Mouse (Mus musculus) left cerebral cortex, postnatal 10 days (tissue): ENCODE measurements around the gene Ccdc8. TPM values are rescaled to one million over a fixed set of nuclear protein-coding genes. Genes with fewer than 3 reads are reported as not detected.
"Not testable (repeated sequence)": the region's sequence is repeated elsewhere in the genome, so short reads cannot be mapped to it uniquely, and the experiment has no call there.

Experiments used
- DNase-seq, 2 experiments: peaks; one replicate each; pipeline ENCODE4 v3.0.0; 2021 to 2022; ENCODE audit warnings: low spot score in 2 of 2, mixed read lengths in 1 of 2; ENCODE audit errors: extremely low spot score in 1 of 2
- intact Hi-C: fragments of 180-260 bp; cut with DNase I; formaldehyde crosslinking; loops from one replicate; pipeline ENCODE4 v1.15.1; 2025
- total RNA-seq, 2 experiments: library from RNA; stranded (reverse); gene quantifications; 2 replicates each; pipeline ENCODE4 v1.2.3; 2021

Ccdc8 gene
- total RNA-seq: 1 to 10 TPM; 3.0 to 3.3 TPM

DNA sequence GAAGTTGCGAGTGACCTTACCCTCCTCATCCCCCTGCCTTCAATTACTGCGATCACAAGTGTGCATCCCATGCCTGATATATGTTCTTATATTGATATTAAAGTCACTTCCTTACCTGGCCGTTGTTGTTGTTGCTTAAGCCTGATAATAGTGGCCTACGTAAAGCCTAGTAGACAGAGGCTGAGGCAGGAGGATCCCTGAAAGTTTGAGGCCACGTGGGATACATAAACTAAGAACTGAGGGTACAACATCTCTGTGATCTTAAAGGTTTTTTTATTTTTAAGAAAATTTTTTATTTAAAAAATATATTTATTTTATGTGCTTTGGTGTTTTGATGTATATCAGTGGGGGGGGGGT, at the start of gene Ccdc8:
Gene Ccdc8, plus strand, starts transcription at position 258 of the 357 bp plus-strand sequence.
- no peak for DNase-seq
- intact Hi-C loops: no loop called here

DNA sequence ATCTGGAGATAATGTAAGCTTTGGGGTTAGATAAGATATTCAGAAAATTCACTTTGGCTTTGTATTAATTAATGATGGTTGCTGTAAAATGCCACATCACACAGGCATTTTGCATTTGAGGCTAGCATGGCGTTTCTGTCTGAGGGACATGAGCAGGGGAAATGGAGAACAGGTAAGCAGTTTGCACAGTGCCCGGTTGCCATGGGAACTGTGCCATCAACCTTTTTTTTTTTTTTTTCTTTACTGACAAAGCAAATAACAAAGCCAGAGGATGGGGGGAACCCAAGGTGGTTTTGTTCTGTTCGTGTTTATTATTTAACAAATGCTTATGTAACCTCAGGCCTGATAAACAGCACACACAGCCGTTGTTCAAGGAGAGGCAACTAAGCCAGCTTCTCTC, 49.6 kb upstream of the Ccdc8 start:
- intact Hi-C loops: no loop called here

DNA sequence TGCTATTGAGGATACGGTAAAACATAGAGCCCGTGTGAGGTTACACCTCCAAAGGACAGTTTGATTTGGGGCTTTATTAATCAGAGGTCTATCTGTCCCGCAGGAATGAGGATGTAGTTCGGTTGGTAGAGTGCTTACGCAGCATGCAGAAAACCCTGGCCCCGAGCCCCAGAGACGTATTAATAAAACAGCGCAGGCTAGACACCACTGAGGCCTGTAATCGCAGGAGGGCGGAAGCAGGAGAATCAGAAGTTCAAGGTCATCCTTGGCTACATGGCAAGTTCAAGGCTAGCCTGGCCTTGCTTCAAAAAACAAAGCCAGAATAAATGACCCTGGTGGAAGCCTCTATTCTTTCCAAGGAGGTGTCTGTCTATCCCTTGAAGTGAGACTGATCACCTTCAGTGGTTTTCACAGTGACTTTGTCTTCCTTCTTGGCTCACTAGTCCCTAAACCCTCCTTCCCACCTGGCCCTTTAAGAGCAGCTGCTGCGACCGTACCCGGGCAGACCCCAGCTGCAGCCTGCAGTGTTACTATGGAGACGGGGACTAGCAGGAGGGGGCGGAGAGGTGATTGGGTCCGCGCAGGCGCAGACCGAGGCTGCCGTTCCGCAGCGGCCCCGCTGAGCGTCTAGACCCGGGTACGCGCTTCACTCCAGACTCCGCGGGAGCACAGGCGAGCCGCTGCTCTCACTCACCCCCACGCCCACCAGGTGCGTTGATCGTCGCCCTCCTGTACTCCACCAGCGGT, 48.3 kb upstream of the Ccdc8 start, which contains the start of gene Pnmal2:
Gene Pnmal2, plus strand, starts transcription at position 622 of the 747 bp plus-strand sequence.
- intact Hi-C loops: no loop called here
- peak; percentile 91 to 93 for DNase-seq

More for the DNA sequence above, 49.6 kb upstream of the Ccdc8 start:
- no peak for DNase-seq

DNA sequence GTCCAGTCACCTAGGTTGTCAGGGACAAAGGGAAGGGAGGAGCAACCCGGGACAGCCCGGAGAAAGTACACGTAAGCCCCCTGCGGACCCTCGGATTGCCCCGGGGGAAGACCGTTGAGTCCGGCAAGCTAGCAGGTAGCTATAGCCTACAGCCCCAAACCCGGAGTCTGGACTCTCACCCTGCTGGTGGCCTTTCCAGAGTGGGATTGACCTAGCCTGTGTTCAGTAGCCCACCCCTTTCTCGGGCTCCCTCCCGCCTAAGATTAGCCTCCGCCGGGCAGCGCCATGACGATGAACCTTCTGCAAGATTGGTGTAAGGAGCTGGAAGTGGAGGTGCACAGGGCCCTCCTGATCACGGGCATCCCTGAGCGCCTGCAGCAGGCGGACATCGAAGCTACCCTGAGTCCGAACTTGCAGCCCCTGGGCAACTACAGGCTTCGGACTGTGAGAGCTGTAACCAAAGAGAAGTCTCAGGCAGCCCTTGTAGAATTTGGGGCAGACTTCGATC, 47.6 kb upstream of the Ccdc8 start:
- intact Hi-C loops: no loop called here

DNA sequence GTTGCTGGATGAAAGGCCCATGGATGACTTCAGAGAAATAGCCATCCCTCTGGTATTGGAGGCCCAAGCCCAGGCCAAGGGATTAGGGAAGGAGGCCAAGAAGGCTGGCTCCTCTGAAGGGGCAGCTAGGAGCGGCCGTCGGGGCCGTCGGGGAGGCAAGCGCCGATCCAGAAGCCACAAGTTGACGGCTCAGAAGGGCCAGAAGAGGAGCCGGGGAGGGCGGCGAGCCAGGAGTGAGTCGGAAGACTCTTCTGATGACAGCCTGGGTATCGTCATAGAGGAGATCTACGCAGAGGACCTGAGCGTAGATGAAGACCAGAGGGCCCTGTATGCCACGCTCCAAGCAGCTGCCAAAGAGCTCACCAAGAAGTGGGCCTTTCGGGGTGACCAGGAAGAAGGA, 47.1 kb upstream of the Ccdc8 start:
- intact Hi-C loops: no loop called here
- DNase-seq: peak in 1 of 2 experiments; percentile 59

More for the DNA sequence above, 47.6 kb upstream of the Ccdc8 start:
- DNase-seq: peak in 1 of 2 experiments; percentile 47

DNA sequence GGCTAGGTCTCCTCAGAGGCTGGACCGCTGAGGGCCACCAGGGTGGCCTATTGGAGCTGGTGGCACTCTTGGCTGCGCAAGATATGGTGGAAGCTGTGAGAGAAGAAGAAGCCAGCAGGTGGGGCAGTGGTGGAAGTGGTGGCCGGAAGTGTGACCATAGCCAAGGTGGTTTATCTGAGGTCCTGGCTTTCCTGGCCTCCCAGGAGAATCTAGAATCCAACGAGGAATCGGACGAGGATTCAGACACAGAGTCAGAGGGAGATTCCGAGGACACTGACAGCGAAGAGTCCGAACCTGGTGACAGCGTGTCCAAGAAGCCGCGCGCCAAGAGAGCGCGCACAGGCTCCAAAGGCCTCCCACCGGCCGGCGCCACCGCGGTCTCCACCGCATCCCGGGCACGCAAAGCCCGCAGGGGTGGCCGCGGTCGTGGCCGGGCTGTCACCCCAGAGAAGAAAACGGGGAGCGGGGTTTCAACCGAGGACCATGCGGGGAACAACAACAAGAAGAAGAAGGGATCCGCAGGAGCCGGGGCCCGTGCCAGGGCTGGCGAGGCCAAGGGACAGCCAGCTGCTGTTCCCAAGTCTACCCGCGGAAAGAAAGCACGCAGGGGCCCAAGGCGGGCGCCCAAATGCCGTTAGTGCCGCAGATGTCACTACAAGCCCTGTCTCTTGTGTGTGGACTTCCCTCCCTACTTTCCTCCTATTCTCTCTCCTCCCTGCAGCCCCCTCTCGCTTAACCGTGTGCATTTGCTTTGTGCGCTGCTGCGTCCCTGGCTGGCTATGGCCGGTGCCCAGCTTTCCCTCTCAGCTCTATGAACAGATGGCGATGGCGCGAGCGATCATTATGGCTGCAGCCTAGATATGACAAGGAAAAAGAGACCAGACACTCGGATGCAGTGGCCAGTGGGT, 45.8 kb upstream of the Ccdc8 start:
- DNase-seq: peak in 1 of 2 experiments; percentile 61
- intact Hi-C loops: no loop called here

DNA sequence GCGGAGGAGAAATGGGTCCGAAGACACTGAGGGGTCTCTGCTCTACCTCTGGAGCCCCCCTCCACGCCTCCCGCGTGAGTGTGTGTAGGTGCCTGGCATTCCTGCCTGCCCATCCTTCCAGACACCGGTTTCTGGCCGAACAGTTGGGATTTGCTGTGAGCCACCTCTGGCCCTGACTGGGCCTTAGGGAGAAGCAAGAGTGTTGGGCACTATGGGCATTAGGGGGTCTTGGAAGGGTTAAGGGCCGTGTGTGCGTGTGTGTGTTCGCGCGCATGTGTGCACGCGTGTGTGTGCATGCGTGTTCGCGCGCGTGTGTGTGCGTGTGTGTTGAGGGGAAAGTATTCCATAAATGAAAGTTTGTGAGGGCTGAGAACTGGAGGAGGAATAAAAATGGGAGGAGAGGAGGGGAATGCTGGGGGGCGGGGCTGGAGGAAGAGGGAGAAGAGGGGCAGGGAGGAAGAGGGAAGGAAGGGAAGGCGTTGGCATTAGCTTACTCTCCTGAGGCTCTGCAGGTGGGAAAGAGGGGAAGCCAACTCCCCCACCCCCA, 45.1 kb upstream of the Ccdc8 start:
- peak in 1 of 2 experiments; percentile 67 for DNase-seq
- intact Hi-C loops: no loop called here

DNA sequence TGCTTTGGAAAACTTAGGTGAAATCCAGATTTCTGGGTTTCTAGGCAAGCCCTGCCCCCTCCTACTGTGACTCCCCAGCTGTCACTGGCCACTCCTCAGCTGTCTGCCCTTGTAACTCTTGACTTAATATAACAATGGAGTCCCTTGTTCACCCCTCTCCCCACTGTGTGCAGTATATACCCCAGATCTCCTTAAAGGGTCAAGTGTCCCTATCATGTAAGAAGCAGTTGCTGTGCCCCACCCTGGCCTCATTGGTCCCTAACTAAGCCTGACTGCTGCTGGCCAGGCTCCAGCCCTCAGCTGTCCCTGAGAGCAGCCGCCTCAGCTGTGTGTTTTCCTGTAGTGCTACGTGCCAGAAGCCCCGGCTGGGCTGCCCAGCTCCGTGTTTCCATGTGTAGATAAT, 44.5 kb upstream of the Ccdc8 start:
- DNase-seq: peak in 1 of 2 experiments; percentile 73
- intact Hi-C loops: no loop called here

DNA sequence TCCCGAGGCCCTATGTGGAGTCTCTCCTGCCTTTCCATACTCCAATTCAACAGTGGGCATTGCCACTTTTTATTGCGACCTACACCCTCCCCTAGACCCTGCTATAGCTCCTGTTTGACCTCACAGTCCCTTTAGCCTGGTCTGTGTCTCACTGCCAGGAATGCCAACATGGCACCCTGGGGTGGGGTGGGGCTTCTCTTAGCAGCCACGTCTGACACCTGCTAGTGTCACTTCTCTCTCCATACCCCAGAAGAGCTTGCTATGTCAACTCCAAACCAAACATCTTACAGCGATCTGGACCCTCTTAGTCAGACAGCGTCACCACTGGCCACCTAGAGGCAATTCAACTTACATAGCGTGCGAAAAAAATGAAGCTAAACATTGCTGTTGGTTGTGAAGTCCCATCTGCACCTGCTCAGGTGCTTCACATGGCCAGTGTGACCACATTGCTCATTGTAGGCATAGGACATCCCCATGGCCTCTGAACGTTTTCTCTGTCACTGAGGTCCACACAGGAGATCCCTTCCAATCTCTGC, 43.5 kb upstream of the Ccdc8 start:
- intact Hi-C loops: no loop called here

DNA sequence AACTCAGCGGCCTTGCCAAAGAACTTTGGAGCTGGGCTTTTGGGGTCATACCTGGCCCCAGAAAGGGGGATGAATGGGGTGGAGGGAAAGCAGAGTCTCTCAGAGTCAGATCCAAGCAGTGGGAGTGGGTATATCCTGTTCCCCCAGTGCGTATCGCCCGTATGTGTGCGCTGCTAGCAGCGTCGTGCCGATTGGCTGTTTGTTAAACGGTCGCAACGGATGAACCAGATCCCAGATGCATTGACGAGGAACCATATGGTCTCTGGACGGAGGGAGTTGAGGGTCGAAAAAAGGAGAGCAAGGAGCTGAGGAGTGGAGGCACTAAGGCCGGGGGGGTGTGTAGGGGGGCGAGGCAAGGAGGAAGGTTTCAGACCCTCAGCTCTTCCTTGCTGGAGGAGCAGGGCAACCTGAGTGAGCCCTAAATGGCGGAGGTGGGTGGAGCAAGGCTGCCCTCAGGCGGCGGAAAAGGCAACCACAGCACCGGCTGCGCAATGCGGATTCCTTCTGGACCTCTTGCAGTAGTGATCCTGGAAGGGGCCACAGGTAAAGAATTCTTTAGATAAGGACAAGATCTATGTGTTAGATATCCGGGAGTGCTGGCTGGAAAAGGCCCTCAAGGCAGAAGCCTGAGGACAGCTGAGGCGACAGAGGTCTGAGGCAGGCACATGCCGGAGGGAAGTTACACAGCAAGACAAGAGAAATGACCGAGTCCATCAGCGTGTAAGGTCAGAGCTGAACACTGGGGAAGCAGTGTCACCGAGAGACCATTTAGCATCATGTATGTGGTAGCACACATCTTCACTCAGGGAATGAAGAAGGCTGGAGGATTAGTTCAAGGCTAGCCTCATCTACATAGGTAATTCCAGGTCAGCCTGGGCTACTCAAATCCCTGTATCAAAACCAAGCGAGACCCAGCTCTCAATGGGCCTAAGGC, 42.3 kb upstream of the Ccdc8 start:
- DNase-seq: peak; percentile 81 to 83
- intact Hi-C loops: loop anchor here (1.0 to 5.0 kb wide), 3 partner anchors 18 to 112 kb away; partner anchors contain the start of gene Hif3a

More for the DNA sequence above, 43.5 kb upstream of the Ccdc8 start:
- DNase-seq: no peak

DNA sequence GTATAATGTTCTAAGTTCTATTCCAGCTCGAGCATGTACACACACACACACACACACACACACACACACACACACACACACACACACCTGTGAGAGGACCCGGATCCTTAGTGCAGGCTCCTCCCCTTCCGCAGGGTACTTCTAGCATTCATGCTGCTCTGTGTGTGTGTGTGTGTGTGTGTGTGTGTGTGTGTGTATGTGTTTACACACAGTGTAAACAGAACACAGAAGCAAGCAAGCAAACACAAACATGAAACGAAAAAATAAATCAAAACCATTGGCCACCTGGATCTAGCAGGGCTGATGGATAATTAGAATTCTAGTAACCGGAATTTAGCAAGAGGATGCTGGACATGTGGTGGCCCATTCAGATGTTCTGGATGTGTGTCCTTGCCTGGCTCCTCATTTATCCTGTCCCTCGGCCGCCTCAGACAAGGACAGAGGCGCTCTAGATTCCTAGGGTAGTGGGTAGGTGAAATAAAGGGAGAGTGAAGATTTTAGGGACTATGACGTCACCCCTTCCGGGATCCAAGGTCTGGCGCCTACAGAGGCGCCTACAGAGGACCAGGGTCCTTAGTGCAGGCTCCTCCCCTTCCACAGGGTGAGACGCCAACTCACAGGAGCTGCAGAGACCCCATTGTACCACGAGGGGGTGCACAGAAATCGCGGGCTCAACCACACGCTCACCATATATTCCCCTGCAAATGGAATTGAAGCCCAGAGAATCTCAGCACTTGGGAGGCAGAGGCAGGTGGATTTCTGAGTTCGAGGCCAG, 41.5 kb upstream of the Ccdc8 start:
- peak; percentile 79 to 86 for DNase-seq

DNA sequence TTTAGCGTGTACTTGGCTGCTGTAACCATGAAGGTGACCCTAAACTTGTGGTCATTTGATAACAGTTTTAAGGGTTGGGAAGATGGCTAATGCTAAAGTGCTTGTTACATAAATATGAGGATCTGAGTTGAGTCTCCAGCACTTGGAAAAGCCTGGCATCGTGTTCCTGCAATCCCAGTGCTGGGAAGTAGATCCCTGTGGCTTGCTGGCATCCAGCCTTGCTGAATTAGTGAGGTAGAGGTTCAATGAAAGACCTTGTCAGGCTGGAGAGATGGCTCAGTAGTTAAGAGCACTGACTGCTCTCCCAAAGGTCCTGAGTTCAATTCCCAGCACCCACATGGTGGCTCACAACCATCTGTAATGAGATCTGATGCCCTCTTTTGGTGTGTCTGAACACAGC, 38.7 kb upstream of the Ccdc8 start:
- intact Hi-C loops: loop anchor here (5.0 kb wide), 1 partner anchor 109 kb away; the partner anchor contains the start of gene Hif3a
- not testable (repeated sequence) for DNase-seq

More for the DNA sequence above, 41.5 kb upstream of the Ccdc8 start:
- intact Hi-C loops: loop anchor here (1.0 to 5.0 kb wide), 3 partner anchors 19 to 111 kb away; partner anchors contain the start of gene Hif3a

DNA sequence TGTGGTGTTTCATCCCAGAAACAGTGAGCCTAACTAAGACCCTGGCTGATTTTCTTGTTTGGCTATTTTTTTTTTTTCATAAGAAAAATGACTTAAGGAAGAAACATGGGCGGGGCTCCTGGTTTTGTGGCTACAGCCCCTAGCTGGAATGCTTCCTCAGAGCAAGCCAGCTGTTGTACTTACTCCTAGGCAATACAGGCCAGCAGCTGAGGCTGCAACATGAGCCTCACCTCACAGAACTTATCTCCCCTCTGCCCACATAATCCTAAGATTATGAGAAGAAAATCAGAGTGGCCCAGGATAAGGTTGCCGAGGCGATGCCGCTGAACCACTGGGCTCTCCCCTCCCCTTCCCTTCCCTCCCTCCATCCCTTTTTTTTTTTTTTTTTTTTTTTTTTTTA, 36.8 kb upstream of the Ccdc8 start:
- DNase-seq: peak in 1 of 2 experiments; percentile 17
- intact Hi-C loops: no loop called here

DNA sequence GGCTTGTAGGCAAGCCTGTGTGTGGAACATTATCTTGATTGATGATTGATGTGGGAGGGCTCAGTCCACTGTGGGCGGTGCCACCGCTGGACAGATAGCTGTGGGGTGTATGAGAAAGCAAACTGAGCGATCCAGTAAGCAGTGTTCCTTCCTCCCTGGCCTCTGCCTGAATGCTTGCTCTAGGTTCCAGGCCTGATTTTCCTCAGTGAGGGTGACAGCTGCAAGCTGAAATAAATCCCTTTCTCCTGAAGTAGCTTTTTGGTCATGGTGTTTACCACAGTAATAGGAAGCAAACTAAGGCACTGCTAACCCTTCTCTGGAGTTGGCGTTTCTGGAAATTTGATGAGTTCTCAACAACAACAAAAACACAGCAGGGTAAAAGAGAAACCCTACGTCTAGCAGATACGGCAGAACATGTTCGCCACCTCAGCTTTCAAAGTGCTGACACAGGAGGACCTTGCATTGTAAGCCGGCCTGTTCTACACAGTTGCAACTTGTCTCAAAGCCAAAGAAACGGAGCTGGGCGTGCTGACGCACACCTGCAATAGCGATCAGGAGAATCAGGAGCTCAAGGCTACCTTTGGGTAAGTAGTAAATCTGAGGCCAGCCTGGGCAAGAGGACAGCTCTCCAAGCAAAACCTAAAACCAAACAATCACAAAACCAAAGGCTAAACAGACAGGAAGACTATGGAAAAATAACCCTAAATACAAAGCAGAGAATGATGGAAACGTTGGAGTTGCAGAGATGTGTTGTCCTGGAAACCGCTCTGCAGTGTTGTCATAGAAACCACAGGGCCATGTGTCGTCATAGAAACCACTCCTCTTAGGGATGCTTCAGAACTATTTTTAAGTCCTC, 35.9 kb upstream of the Ccdc8 start:
- DNase-seq: peak; percentile 34 to 83
- intact Hi-C loops: no loop called here

DNA sequence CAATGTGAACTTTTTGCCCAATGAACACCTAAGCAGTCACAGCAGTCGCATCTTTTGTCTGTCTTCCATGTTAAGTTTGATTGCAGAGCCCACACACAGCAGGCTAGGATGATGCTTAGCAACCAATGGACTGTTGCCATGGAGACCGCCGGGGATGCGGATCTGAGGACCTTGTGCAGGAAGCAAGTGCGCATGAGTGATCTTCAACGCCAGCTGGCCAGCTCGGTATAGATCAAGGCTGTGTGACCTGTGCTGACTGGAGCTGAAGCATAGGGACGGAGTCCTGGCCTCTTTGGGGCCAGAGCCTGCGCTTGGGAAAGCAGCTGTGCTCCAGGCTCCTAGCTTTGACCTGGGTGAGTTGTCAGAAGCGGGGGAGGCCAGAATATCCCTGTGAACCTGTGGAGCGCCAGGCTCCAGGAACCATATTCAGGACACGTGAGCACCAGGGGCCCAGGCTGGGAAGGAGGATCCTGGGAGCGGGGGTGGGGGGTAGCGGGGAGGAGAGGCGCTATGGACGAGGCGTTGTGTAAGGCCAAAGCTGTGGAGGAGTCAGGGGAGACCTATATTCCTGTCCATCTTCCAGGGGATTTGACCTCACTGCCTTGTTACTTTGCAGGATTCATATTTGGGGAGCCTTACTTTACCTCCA, 32.8 kb upstream of the Ccdc8 start, which contains the start of gene Pnmal1:
Gene Pnmal1, plus strand, starts transcription at position 141 of the 649 bp plus-strand sequence.
- intact Hi-C loops: no loop called here

More for the DNA sequence above, 32.8 kb upstream of the Ccdc8 start, which contains the start of gene Pnmal1:
- DNase-seq: peak; percentile 92 to 94
